Mouse (Mus musculus) CH12.LX (cell line): ENCODE results near the gene Bud23. TPM values are rescaled to one million over a fixed set of nuclear protein-coding genes. Genes with fewer than 3 reads are reported as not detected.
A peak's percentile ranks its signal among the peaks of the same experiment; 100 is the strongest.

Experiments
- DNase-seq: peaks from one replicate; pipeline ENCODE4 v3.0.0-alpha.2; 2013; ENCODE audit errors: extremely low read depth
- H3K27ac ChIP-seq: 2 replicates; pipeline ENCODE4 v1.5.1; 2012; ENCODE audit warnings: low read depth, mild to moderate bottlenecking, control low read depth, moderate library complexity; ENCODE audit not compliant: insufficient read depth
- H3K27me3 ChIP-seq: replicated peaks from 2 replicates; pipeline ENCODE3; 2012; ENCODE audit warnings: inconsistent platforms
- H3K36me3 ChIP-seq, 2 experiments: replicated peaks in 1 of 2; 2 replicates each; pipeline versions ENCODE3 to v1.6.1; 2012; ENCODE audit warnings: inconsistent platforms in 1 of 2, low read length in 1 of 2, mild to moderate bottlenecking in 1 of 2, mixed read lengths in 1 of 2, moderate library complexity in 1 of 2; ENCODE audit not compliant: control insufficient read depth in 1 of 2, insufficient read depth in 1 of 2
- H3K4me1 ChIP-seq, 2 experiments: 2 replicates each; pipeline ENCODE4 v1.6.1; 2012; ENCODE audit warnings: inconsistent platforms in 1 of 2, moderate library complexity in 1 of 2; ENCODE audit not compliant: insufficient read depth in 2 of 2, control insufficient read depth in 1 of 2
- H3K4me2 ChIP-seq: 2 replicates; pipeline ENCODE4 v1.6.1; 2012; ENCODE audit warnings: low read depth, mild to moderate bottlenecking, control low read depth; ENCODE audit not compliant: poor library complexity, insufficient read depth, severe bottlenecking
- H3K4me3 ChIP-seq, 3 experiments: fragments of 150-350 bp in 1 of 3; sonication (generic) in 1 of 3; replicated peaks in 1 of 3; 2 replicates each; pipeline versions ENCODE3 to v1.5.1; 2011 to 2012; ENCODE audit warnings: low read depth in 2 of 3, low read length in 2 of 3, mild to moderate bottlenecking in 2 of 3, moderate library complexity in 2 of 3, control low read depth in 1 of 3, improper control_type of control experiment in 1 of 3, inconsistent platforms in 1 of 3, mixed read lengths in 1 of 3; ENCODE audit not compliant: poor library complexity in 1 of 3
- H3K79me2 ChIP-seq: replicated peaks from 2 replicates; pipeline ENCODE4 v1.6.1; 2012; ENCODE audit warnings: mild to moderate bottlenecking, moderate library complexity; ENCODE audit not compliant: control insufficient read depth, poor library complexity, insufficient read depth, severe bottlenecking; ENCODE audit errors: extremely low read depth
- H3K9ac ChIP-seq: 2 replicates; pipeline ENCODE4 v1.6.1; 2012; ENCODE audit warnings: low read depth, mild to moderate bottlenecking, control low read depth, moderate library complexity; ENCODE audit not compliant: insufficient read depth
- H3K9me3 ChIP-seq: replicated peaks from 2 replicates; pipeline ENCODE3; 2012; ENCODE audit warnings: low read length, inconsistent platforms, mixed read lengths
- BHLHE40 ChIP-seq: IDR thresholded peaks from 2 replicates; pipeline ENCODE4 v1.6.1; 2011; ENCODE audit warnings: mild to moderate bottlenecking, low read depth, low read length, improper control_type of control experiment
- ELF1 ChIP-seq: IDR thresholded peaks from 2 replicates; pipeline ENCODE4 v1.6.1; 2014; ENCODE audit warnings: low read depth, mild to moderate bottlenecking, inconsistent platforms, low read length, improper control_type of control experiment
- GABPA ChIP-seq: IDR thresholded peaks from 2 replicates; pipeline ENCODE4 v1.6.1; 2012; ENCODE audit warnings: low read depth, low read length, improper control_type of control experiment, inconsistent platforms; ENCODE audit not compliant: insufficient replicate concordance
- HCFC1 ChIP-seq: IDR thresholded peaks from 2 replicates; pipeline ENCODE4 v1.6.1; 2012; ENCODE audit warnings: low read depth, mild to moderate bottlenecking, inconsistent platforms, low read length, improper control_type of control experiment
- IRF4 ChIP-seq: IDR thresholded peaks from 2 replicates; pipeline ENCODE4 v1.6.1; 2014; ENCODE audit warnings: low read depth, mild to moderate bottlenecking, inconsistent platforms, low read length, improper control_type of control experiment
- JUND ChIP-seq: conservative IDR thresholded peaks from 2 replicates; pipeline ENCODE4 v1.6.1; 2011; ENCODE audit warnings: low read depth, low read length, improper control_type of control experiment
- MAFK ChIP-seq: IDR thresholded peaks from 2 replicates; pipeline ENCODE4 v1.6.1; 2011; ENCODE audit warnings: low read length, improper control_type of control experiment; ENCODE audit not compliant: insufficient replicate concordance
- MXI1 ChIP-seq: IDR thresholded peaks from 2 replicates; pipeline ENCODE4 v1.6.1; 2011; ENCODE audit warnings: mild to moderate bottlenecking, low read depth, low read length, improper control_type of control experiment
- MYC ChIP-seq: IDR thresholded peaks from 2 replicates; pipeline ENCODE4 v1.6.1; 2011; ENCODE audit warnings: low read depth, mild to moderate bottlenecking, improper control_type of control experiment, low read length
- RAD21 ChIP-seq: IDR thresholded peaks from 2 replicates; pipeline ENCODE4 v1.6.1; 2011; ENCODE audit warnings: low read depth, mild to moderate bottlenecking, low read length, improper control_type of control experiment, moderate library complexity
- RCOR1 ChIP-seq: conservative IDR thresholded peaks from 2 replicates; pipeline ENCODE4 v1.6.1; 2012; ENCODE audit warnings: low read depth, mild to moderate bottlenecking, inconsistent platforms, low read length, improper control_type of control experiment
- USF1 ChIP-seq: IDR thresholded peaks from 2 replicates; pipeline ENCODE4 v1.6.1; 2014; ENCODE audit warnings: low read depth, mild to moderate bottlenecking, inconsistent platforms, low read length, improper control_type of control experiment
- ZC3H11A ChIP-seq: IDR thresholded peaks from 2 replicates; pipeline ENCODE4 v1.6.1; 2012; ENCODE audit warnings: low read depth, mild to moderate bottlenecking, inconsistent platforms, low read length, improper control_type of control experiment
- ZKSCAN1 ChIP-seq: IDR thresholded peaks from 2 replicates; pipeline ENCODE4 v1.6.1; 2012; ENCODE audit warnings: low read depth, inconsistent platforms, low read length, improper control_type of control experiment, borderline replicate concordance
- ZMIZ1 ChIP-seq: IDR thresholded peaks from 2 replicates; pipeline ENCODE4 v1.6.1; 2012; ENCODE audit warnings: low read depth, mild to moderate bottlenecking, inconsistent platforms, low read length, improper control_type of control experiment
- ZNF384 ChIP-seq: IDR thresholded peaks from 2 replicates; pipeline ENCODE4 v1.6.1; 2012; ENCODE audit warnings: low read depth, low read length, improper control_type of control experiment, inconsistent platforms
- dilution Hi-C: fragments of 300-500 bp; cut with MboI; formaldehyde crosslinking; loops from 2 replicates; pipeline ENCODE4 v1.14.3; 2020; ENCODE audit warnings: low sequenced_read_pairs; ENCODE audit not compliant: extremely low pct_unique_long_range_greater_than_20kb, extremely low pct_ligation_motif_present
- in situ Hi-C: fragments of 300-500 bp; cut with MboI; formaldehyde crosslinking; loops from 3 replicates; pipeline ENCODE4 v1.14.3; 2019; ENCODE audit warnings: low sequenced_read_pairs, low pct_ligation_motif_present, low pct_unique_long_range_greater_than_20kb, mixed read lengths
- polyA plus RNA-seq: library from polyadenylated mRNA; unstranded; fragments of >175 nt; gene quantifications from 2 replicates; pipeline ENCODE4 v1.2.1, GENCODE M21; 2012; ENCODE audit warnings: low read depth; ENCODE audit not compliant: insufficient read length
- total RNA-seq, 2 experiments: library from RNA; depleted of rRNA; stranded (reverse); fragments of 300-350 nt in 1 of 2; fragments of >200 nt in 1 of 2; gene quantifications; 2 replicates each; pipeline ENCODE4 v1.2.3; 2012 to 2014

Gene Bud23
- total and polyA plus RNA-seq, 3 experiments, result 60.7 to 118 (median 62.1) TPM

DNA sequence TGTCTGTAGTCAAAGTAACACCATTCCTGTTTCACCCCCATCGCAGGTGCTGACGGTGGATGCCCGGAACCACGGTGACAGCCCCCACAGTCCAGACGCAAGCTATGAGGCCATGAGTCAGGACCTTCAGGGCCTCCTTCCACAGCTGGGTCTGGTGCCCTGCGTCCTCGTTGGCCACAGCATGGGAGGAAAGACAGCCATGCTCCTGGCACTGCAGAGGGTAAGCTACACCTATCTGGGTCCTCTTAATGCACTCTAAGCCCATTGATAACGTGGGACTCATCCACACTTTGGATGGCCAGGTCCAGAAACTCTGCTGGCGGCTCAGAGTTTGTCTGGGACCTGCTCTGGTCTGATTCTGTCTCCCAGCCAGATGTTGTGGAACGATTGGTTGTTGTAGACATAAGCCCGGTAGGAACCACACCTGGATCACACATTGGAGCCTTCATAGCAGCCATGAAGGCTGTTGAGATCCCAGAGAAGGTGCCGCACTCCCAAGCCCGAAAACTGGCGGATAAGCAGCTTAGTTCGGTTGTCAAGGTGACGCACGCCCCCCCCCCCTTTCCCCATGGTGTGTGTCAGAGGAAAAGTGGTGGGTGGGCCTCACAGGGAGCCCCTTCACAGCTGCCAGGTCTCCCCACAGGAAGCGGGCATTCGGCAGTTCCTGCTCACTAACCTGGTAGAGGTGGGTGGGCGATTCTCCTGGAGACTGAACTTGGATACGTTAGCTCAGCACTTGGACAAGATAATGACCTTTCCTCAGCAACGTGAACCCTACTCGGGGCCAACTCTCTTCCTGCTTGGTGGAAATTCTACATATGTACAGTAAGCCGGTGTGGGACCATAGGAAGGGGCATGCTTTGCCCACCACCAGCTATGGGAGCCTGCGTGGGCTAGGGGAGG, 53.7 kb downstream of the Bud23 start:
- Histone ChIP-seq H3K9me3 (no peaks in the 10 kb centered on the region), H3K4me1 (peaks cover 10 to 40% of the 10 kb centered on the region in 2 experiments), H3K4me2 (peak overlapping the region; percentile 78; the same call in 1 of the 2 replicates), H3K79me2 (no peaks in the 10 kb centered on the region; the same call in 1 of the 2 replicates), H3K36me3 (peaks cover 2 to 18% of the 10 kb centered on the region in 2 experiments), H3K27ac (no peak overlapping the region), H3K9ac (no peak overlapping the region), H3K27me3 (peaks cover 10% of the 10 kb centered on the region), H3K4me3 (no peak overlapping the region)
- DNase-seq, result no peak
- dilution Hi-C loops, result no loop called here
- in situ Hi-C loops, result no loop called here
- TF ChIP-seq RAD21, result no peak
- TF ChIP-seq USF1, result no peak
- TF ChIP-seq RCOR1, result no peak
- TF ChIP-seq MXI1, result no peak
- TF ChIP-seq IRF4, result no peak
- TF ChIP-seq ZNF384, result no peak
- TF ChIP-seq GABPA, result no peak
- no peak for TF ChIP-seq MAFK
- TF ChIP-seq ZMIZ1, result no peak
- TF ChIP-seq ZKSCAN1, result no peak
- no peak for TF ChIP-seq HCFC1
- TF ChIP-seq ELF1, result no peak

DNA sequence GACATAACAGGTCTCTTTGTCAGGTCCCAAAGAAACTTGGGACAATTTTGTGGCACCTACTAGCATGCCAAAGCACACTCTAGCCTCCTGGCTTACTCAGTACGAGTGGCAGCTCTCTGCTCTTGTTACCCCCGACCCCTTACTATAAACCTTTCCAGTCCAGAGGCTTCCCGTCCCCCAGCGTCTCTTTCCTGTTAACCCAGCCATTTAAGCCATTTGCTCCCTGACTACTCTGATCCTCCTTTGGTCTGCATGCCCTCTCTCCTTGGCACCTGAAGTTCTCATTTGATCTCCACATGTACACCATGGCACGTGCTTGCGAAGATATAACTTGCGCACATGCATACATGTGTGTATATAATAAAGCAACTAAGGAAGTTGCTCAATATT, 54.4 kb downstream of the Bud23 start:
- no peak for DNase-seq
- Histone ChIP-seq H3K9ac (peak overlapping the region; percentile 82), H3K27me3 (peaks cover 17% of the 10 kb centered on the region), H3K36me3 (peaks cover 2 to 18% of the 10 kb centered on the region in 2 experiments), H3K4me2 (peak overlapping the region; percentile 78), H3K79me2 (no peaks in the 10 kb centered on the region; the same call in 1 of the 2 replicates), H3K4me1 (peaks cover 10 to 34% of the 10 kb centered on the region in 2 experiments), H3K4me3 (peak overlapping the region; percentile 66 to 73 (median 67)), H3K9me3 (no peaks in the 10 kb centered on the region), H3K27ac (no peak overlapping the region)
- TF ChIP-seq MYC (0 out of 2 replicates have a peak, but pooled peaks have one; percentile 19), JUND (no peak), ZMIZ1 (no peak), ZC3H11A (no peak), BHLHE40 (0 out of 2 replicates have a peak, but pooled peaks have one; percentile 25), GABPA (no peak)
- dilution Hi-C loops (no loop called here), in situ Hi-C loops (no loop called here)
